Mouse (Mus musculus) spleen, adult 10 weeks (tissue): Measurements from ENCODE around the gene Tm6sf1. TPM values are rescaled to one million over a fixed set of nuclear protein-coding genes. Genes with fewer than 3 reads are reported as not detected.

ENCODE experiments used
- polyA plus RNA-seq: library from polyadenylated mRNA; stranded (reverse); fragments of 350-450 nt; fragmentation: Illumina TruSeq; extraction: RNeasy Lipid Tissue Mini Kit (QIAGEN cat#74804); gene quantifications from one replicate; pipeline ENCODE4 v1.2.3, GENCODE M21; 2015; ENCODE audit warnings: low replicate concordance; ENCODE audit not compliant: insufficient read depth

The Tm6sf1 gene
- 183 TPM for polyA plus RNA-seq

GRCm38 (mm10) chr7:81858968-81859721 lies at the start of gene Tm6sf1:
Tm6sf1 (plus strand) TSS chr7:81859001.

GRCm38 (mm10) chr7:81829379-81829894 lies 29.4 kb upstream of the Tm6sf1 start, which contains the start of gene Btbd1:
Btbd1 (minus strand) TSS chr7:81829431.

GRCm38 (mm10) chr7:81855694-81856093 lies 3.1 kb upstream of the Tm6sf1 start, which contains the start of gene Gm10160:
Gm10160 (minus strand) TSS chr7:81855794.

Other genes starting within 250 kb of the Tm6sf1 start
- gene Homer2, start 151.5 kb upstream of the Tm6sf1 start, polyA plus RNA-seq, result 1.1 TPM
- gene Ramac, start 96.1 kb upstream of the Tm6sf1 start, polyA plus RNA-seq, result 97.6 TPM
- 22.3 TPM for gene 3110040N11Rik, start 69.5 kb upstream of the Tm6sf1 start, polyA plus RNA-seq
- gene Btbd1, start 29.6 kb upstream of the Tm6sf1 start, polyA plus RNA-seq, result 128 TPM
- gene Gm10160, start 3.2 kb upstream of the Tm6sf1 start, polyA plus RNA-seq, result not detected
- gene Hdgfl3, start 75.5 kb downstream of the Tm6sf1 start, polyA plus RNA-seq, result 8.9 TPM
- 0.23 TPM for gene Bnc1, start 133.3 kb downstream of the Tm6sf1 start, polyA plus RNA-seq